Mouse (Mus musculus) brain, embryonic 14.5 days (tissue): ENCODE measurements around the gene E030018B13Rik.

Experiments
- CTCF ChIP-seq: fragments of 200-500 bp; IDR thresholded peaks from 2 replicates; pipeline ENCODE4 v1.5.1; 2012; ENCODE audit warnings: inconsistent platforms, mild to moderate bottlenecking, moderate library complexity, borderline replicate concordance; ENCODE audit not compliant: insufficient read depth, insufficient read length; ENCODE audit errors: extremely low read depth
- POLR2A ChIP-seq: fragments of 200-500 bp; IDR thresholded peaks from 2 replicates; pipeline ENCODE4 v1.6.1; 2012; ENCODE audit warnings: mild to moderate bottlenecking, inconsistent platforms, borderline replicate concordance; ENCODE audit not compliant: poor library complexity, insufficient read depth, insufficient read length, severe bottlenecking; ENCODE audit errors: extremely low read depth

DNA sequence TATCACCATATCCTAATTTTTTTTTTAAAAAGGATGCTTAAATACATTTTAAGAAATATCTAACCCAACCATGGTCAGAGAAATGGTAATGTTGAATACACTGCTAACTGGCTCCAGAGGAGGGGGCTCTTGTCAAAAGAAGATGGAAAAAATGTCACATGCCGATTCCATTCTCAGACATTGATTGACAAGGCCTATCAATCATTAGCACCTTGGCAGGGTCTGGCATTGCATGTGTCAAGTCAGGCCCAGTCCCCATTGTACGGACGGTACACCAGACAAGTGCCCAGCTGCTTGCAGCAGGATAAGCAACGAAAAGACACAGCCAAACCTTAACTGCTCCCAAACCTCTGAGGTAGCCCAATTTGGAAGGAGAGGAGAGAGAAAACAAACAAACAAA, 22.0 kb upstream of the E030018B13Rik start:
- TF ChIP-seq CTCF (no peak), POLR2A (no peak)
